In genomic region chr4:135595943-135596342, GRCm38 (mm10) we compare ENCODE assay signal across 10 mouse cellular contexts. TPM values are rescaled to one million over a fixed set of nuclear protein-coding genes. Genes with fewer than 3 reads are reported as not detected.
A peak's percentile ranks its signal among the peaks of the same experiment; 100 is the strongest.
DNase-seq lines count a peak whose midpoint lies in the region; ATAC-seq and TF ChIP-seq lines count a peak whose summit lies in the region.
"Had no signal": no experiment of that assay in that cellular context is flagged by ENCODE, and none has a peak within 500 bp of the region (broad histone marks: within the 10 kb centered on the region; RNA-seq: fewer than 3 reads in every experiment).

No protein-coding gene starts in this region.

- no peak overlapping the region for H3K4me3 ChIP-seq in liver, postnatal 0 days (ENCODE audit: low read depth, low read length)

- peak; percentile 42 for DNase-seq in adrenal gland, adult 2 months
- DNase-seq in adrenal gland, adult 18-20 months (ENCODE audit: low spot score in 2 of 2), result no peak
- DNase-seq in lung, adult 18-20 months, result peak; percentile 28 to 43
- no peak for DNase-seq in lung, postnatal 10 days
- peak; percentile 41 to 51 for DNase-seq in heart, postnatal 14 days
- peak; percentile 41 for DNase-seq in lung, postnatal 36 days
- DNase-seq in liver, postnatal 0 days, result no peak
- no peak for DNase-seq in right cerebral cortex, postnatal 10 days (ENCODE audit: low spot score in 2 of 2)

- intact Hi-C loops in heart, postnatal 14 days (cut with DNase I), result no loop called here

- no peak overlapping the region for H3K4me2 ChIP-seq in liver, postnatal 0 days (ENCODE audit: low read depth, low read length)

- ATAC-seq in liver, postnatal 0 days, result no peak
- ATAC-seq: inflammation-experienced regulatory T-cells, adult 6 months had no signal

- no peak overlapping the region for H3K9ac ChIP-seq in liver, postnatal 0 days (replicated peaks)

- WGBS in liver, postnatal 0 days (ENCODE audit: insufficient replicate concordance), result 69% methylated on average over 5 of the region's 5 CpGs

- H3K4me1 ChIP-seq in liver, postnatal 0 days (ENCODE audit: insufficient read depth), result 0 out of 2 replicates have a peak, but pooled peaks cover 5% of the 10 kb centered on the region

- no peaks in the 10 kb centered on the region for H3K27me3 ChIP-seq in liver, postnatal 0 days (ENCODE audit: insufficient read depth, low read length)

- H3K9me3 ChIP-seq in liver, postnatal 0 days (ENCODE audit: low read length), result no peaks in the 10 kb centered on the region

- no peak for TF ChIP-seq EP300 in liver, postnatal 0 days (IDR thresholded peaks at IDR 0.05; ENCODE audit: low read depth)

- H3K36me3 ChIP-seq in liver, postnatal 0 days (replicated peaks; ENCODE audit: insufficient read depth, low read length), result no peaks in the 10 kb centered on the region

- no peak overlapping the region for H3K27ac ChIP-seq in liver, postnatal 0 days (ENCODE audit: low read depth)
- H3K27ac ChIP-seq: macrophage had no signal

- no peak for TF ChIP-seq CTCF in liver, postnatal 0 days (IDR thresholded peaks at IDR 0.05; ENCODE audit: low read depth)

RNA-seq across cellular contexts. Expression of gene Grhl3, which starts 22.5 kb away (rescaled TPM):
- under 1 TPM in 1 of 2 experiments, not detected in 1; 0.10 TPM for total RNA-seq in adrenal gland, adult 2 months (2021)
- not detected in 2 replicates for polyA plus RNA-seq in adrenal gland, adult 2 months (2012; rRNA removed)
- total RNA-seq in adrenal gland, adult 18-20 months (2021), result not detected
- total RNA-seq in heart, postnatal 14 days (2021), result not detected
- 0.21 and 0.46 TPM in 2 replicates for polyA plus RNA-seq in liver, postnatal 0 days (2015; fragmentation: Nextera tagmentation; extraction: Ambion mirVana)
- polyA plus RNA-seq: inflammation-experienced regulatory T-cells, adult 6 months; macrophage had no signal

Comparison
In these comparisons a context has a peak if more than half of its experiments do, and no peak if none do; other contexts are left out.
1. DNase-seq: peak in adrenal gland, adult 2 months (single experiment), lung, adult 18-20 months (2 of 2), heart, postnatal 14 days (2 of 2) and lung, postnatal 36 days (single experiment); none in adrenal gland, adult 18-20 months (0 of 2), lung, postnatal 10 days (single experiment), liver, postnatal 0 days (single experiment) and right cerebral cortex, postnatal 10 days (0 of 2).